Mouse (Mus musculus) CH12.LX (cell line): ENCODE measurements at regions not wholly inside any gene's neighbourhood (a gene's known extent, or its start where the extent isn't known, plus 50 kb on each side); places are given as distances from the start of the nearest gene placed in this dataset.

ENCODE experiments used
- DNase-seq: peaks from one replicate; pipeline ENCODE4 v3.0.0-alpha.2; 2013; ENCODE audit errors: extremely low read depth
- H3K27ac ChIP-seq: 2 replicates; pipeline ENCODE4 v1.5.1; 2012; ENCODE audit warnings: low read depth, mild to moderate bottlenecking, control low read depth, moderate library complexity; ENCODE audit not compliant: insufficient read depth
- H3K27me3 ChIP-seq: replicated peaks from 2 replicates; pipeline ENCODE3; 2012; ENCODE audit warnings: inconsistent platforms
- H3K36me3 ChIP-seq, 2 experiments: replicated peaks in 1 of 2; 2 replicates each; pipeline versions ENCODE3 to v1.6.1; 2012; ENCODE audit warnings: inconsistent platforms in 1 of 2, low read length in 1 of 2, mild to moderate bottlenecking in 1 of 2, mixed read lengths in 1 of 2, moderate library complexity in 1 of 2; ENCODE audit not compliant: control insufficient read depth in 1 of 2, insufficient read depth in 1 of 2
- H3K4me1 ChIP-seq, 2 experiments: 2 replicates each; pipeline ENCODE4 v1.6.1; 2012; ENCODE audit warnings: inconsistent platforms in 1 of 2, moderate library complexity in 1 of 2; ENCODE audit not compliant: insufficient read depth in 2 of 2, control insufficient read depth in 1 of 2
- H3K4me2 ChIP-seq: 2 replicates; pipeline ENCODE4 v1.6.1; 2012; ENCODE audit warnings: low read depth, mild to moderate bottlenecking, control low read depth; ENCODE audit not compliant: poor library complexity, insufficient read depth, severe bottlenecking
- H3K4me3 ChIP-seq, 3 experiments: fragments of 150-350 bp in 1 of 3; sonication (generic) in 1 of 3; replicated peaks in 1 of 3; 2 replicates each; pipeline versions ENCODE3 to v1.5.1; 2011 to 2012; ENCODE audit warnings: low read depth in 2 of 3, low read length in 2 of 3, mild to moderate bottlenecking in 2 of 3, moderate library complexity in 2 of 3, control low read depth in 1 of 3, improper control_type of control experiment in 1 of 3, inconsistent platforms in 1 of 3, mixed read lengths in 1 of 3; ENCODE audit not compliant: poor library complexity in 1 of 3
- H3K79me2 ChIP-seq: replicated peaks from 2 replicates; pipeline ENCODE4 v1.6.1; 2012; ENCODE audit warnings: mild to moderate bottlenecking, moderate library complexity; ENCODE audit not compliant: control insufficient read depth, poor library complexity, insufficient read depth, severe bottlenecking; ENCODE audit errors: extremely low read depth
- H3K9ac ChIP-seq: 2 replicates; pipeline ENCODE4 v1.6.1; 2012; ENCODE audit warnings: low read depth, mild to moderate bottlenecking, control low read depth, moderate library complexity; ENCODE audit not compliant: insufficient read depth
- H3K9me3 ChIP-seq: replicated peaks from 2 replicates; pipeline ENCODE3; 2012; ENCODE audit warnings: low read length, inconsistent platforms, mixed read lengths
- CTCF ChIP-seq, 2 experiments: IDR thresholded peaks in 1 of 2; conservative IDR thresholded peaks in 1 of 2; 2 replicates each; pipeline ENCODE4 v1.5.1; 2011 to 2012; ENCODE audit warnings: low read depth in 2 of 2, low read length in 2 of 2, improper control_type of control experiment in 1 of 2, inconsistent platforms in 1 of 2, mild to moderate bottlenecking in 1 of 2, moderate library complexity in 1 of 2
- E2F4 ChIP-seq: IDR thresholded peaks from 2 replicates; pipeline ENCODE4 v1.6.1; 2011; ENCODE audit warnings: low read depth, low read length, improper control_type of control experiment; ENCODE audit not compliant: insufficient replicate concordance
- ELF1 ChIP-seq: IDR thresholded peaks from 2 replicates; pipeline ENCODE4 v1.6.1; 2014; ENCODE audit warnings: low read depth, mild to moderate bottlenecking, inconsistent platforms, low read length, improper control_type of control experiment
- EP300 ChIP-seq: IDR thresholded peaks from 2 replicates; pipeline ENCODE4 v1.6.1; 2011; ENCODE audit warnings: low read length, improper control_type of control experiment
- ETS1 ChIP-seq: conservative IDR thresholded peaks from 2 replicates; pipeline ENCODE4 v1.6.1; 2012; ENCODE audit warnings: low read depth, mild to moderate bottlenecking, inconsistent platforms, low read length, improper control_type of control experiment, moderate library complexity
- GABPA ChIP-seq: IDR thresholded peaks from 2 replicates; pipeline ENCODE4 v1.6.1; 2012; ENCODE audit warnings: low read depth, low read length, improper control_type of control experiment, inconsistent platforms; ENCODE audit not compliant: insufficient replicate concordance
- HCFC1 ChIP-seq: IDR thresholded peaks from 2 replicates; pipeline ENCODE4 v1.6.1; 2012; ENCODE audit warnings: low read depth, mild to moderate bottlenecking, inconsistent platforms, low read length, improper control_type of control experiment
- IRF4 ChIP-seq: IDR thresholded peaks from 2 replicates; pipeline ENCODE4 v1.6.1; 2014; ENCODE audit warnings: low read depth, mild to moderate bottlenecking, inconsistent platforms, low read length, improper control_type of control experiment
- JUN ChIP-seq: IDR thresholded peaks from 2 replicates; pipeline ENCODE4 v1.6.1; 2011; ENCODE audit warnings: low read depth, mild to moderate bottlenecking, low read length, improper control_type of control experiment, moderate library complexity; ENCODE audit not compliant: insufficient read depth
- MAX ChIP-seq: IDR thresholded peaks from 2 replicates; pipeline ENCODE4 v1.6.1; 2011; ENCODE audit warnings: low read length, improper control_type of control experiment
- MAZ ChIP-seq: IDR thresholded peaks from 2 replicates; pipeline ENCODE4 v1.6.1; 2012; ENCODE audit warnings: low read depth, mild to moderate bottlenecking, inconsistent platforms, low read length, improper control_type of control experiment, moderate library complexity
- MXI1 ChIP-seq: IDR thresholded peaks from 2 replicates; pipeline ENCODE4 v1.6.1; 2011; ENCODE audit warnings: mild to moderate bottlenecking, low read depth, low read length, improper control_type of control experiment
- MYC ChIP-seq: IDR thresholded peaks from 2 replicates; pipeline ENCODE4 v1.6.1; 2011; ENCODE audit warnings: low read depth, mild to moderate bottlenecking, improper control_type of control experiment, low read length
- PAX5 ChIP-seq: IDR thresholded peaks from 2 replicates; pipeline ENCODE4 v1.6.1; 2012; ENCODE audit warnings: low read length, inconsistent platforms, mixed read lengths
- POLR2A ChIP-seq: IDR thresholded peaks from 2 replicates; pipeline ENCODE4 v1.6.1; 2011; ENCODE audit warnings: low read depth, mild to moderate bottlenecking, improper control_type of control experiment, low read length
- POLR2AphosphoS2 ChIP-seq: IDR thresholded peaks from 2 replicates; pipeline ENCODE4 v1.6.1; 2011; ENCODE audit warnings: low read depth, low read length, improper control_type of control experiment
- RCOR1 ChIP-seq: conservative IDR thresholded peaks from 2 replicates; pipeline ENCODE4 v1.6.1; 2012; ENCODE audit warnings: low read depth, mild to moderate bottlenecking, inconsistent platforms, low read length, improper control_type of control experiment
- SMC3 ChIP-seq: IDR thresholded peaks from 2 replicates; pipeline ENCODE4 v1.6.1; 2011; ENCODE audit warnings: low read depth, low read length, improper control_type of control experiment
- TBP ChIP-seq: conservative IDR thresholded peaks from 2 replicates; pipeline ENCODE4 v1.6.1; 2011; ENCODE audit warnings: low read depth, low read length, improper control_type of control experiment
- TCF12 ChIP-seq: IDR thresholded peaks from 2 replicates; pipeline ENCODE4 v1.6.1; 2014; ENCODE audit warnings: low read depth, mild to moderate bottlenecking, inconsistent platforms, low read length, improper control_type of control experiment
- USF1 ChIP-seq: IDR thresholded peaks from 2 replicates; pipeline ENCODE4 v1.6.1; 2014; ENCODE audit warnings: low read depth, mild to moderate bottlenecking, inconsistent platforms, low read length, improper control_type of control experiment
- ZKSCAN1 ChIP-seq: IDR thresholded peaks from 2 replicates; pipeline ENCODE4 v1.6.1; 2012; ENCODE audit warnings: low read depth, inconsistent platforms, low read length, improper control_type of control experiment, borderline replicate concordance
- ZMIZ1 ChIP-seq: IDR thresholded peaks from 2 replicates; pipeline ENCODE4 v1.6.1; 2012; ENCODE audit warnings: low read depth, mild to moderate bottlenecking, inconsistent platforms, low read length, improper control_type of control experiment
- dilution Hi-C: fragments of 300-500 bp; cut with MboI; formaldehyde crosslinking; loops from 2 replicates; pipeline ENCODE4 v1.14.3; 2020; ENCODE audit warnings: low sequenced_read_pairs; ENCODE audit not compliant: extremely low pct_unique_long_range_greater_than_20kb, extremely low pct_ligation_motif_present
- in situ Hi-C: fragments of 300-500 bp; cut with MboI; formaldehyde crosslinking; loops from 3 replicates; pipeline ENCODE4 v1.14.3; 2019; ENCODE audit warnings: low sequenced_read_pairs, low pct_ligation_motif_present, low pct_unique_long_range_greater_than_20kb, mixed read lengths

- in situ Hi-C loops = no loop called here
- no peak overlapping the region for H3K27ac ChIP-seq
- H3K4me1 ChIP-seq = no peaks in the 10 kb centered on the region
- H3K4me3 ChIP-seq = no peak overlapping the region
- no peaks in the 10 kb centered on the region for H3K27me3 ChIP-seq
- DNase-seq = no peak
- no peaks in the 10 kb centered on the region for H3K36me3 ChIP-seq
- H3K9me3 ChIP-seq = no peaks in the 10 kb centered on the region
- H3K79me2 ChIP-seq = no peaks in the 10 kb centered on the region
- no peak overlapping the region for H3K4me2 ChIP-seq
- dilution Hi-C loops = no loop called here
- no peak overlapping the region for H3K9ac ChIP-seq
- TF ChIP-seq POLR2AphosphoS2 (no peak), CTCF (conservative IDR thresholded peaks at IDR 0.05 in 1 of 2, IDR thresholded peaks at IDR 0.05 in 1 of 2; ENCODE audit: low read depth in 2 of 2, low read length in 2 of 2) (no peak), TCF12 (no peak), GABPA (no peak), USF1 (no peak), ZKSCAN1 (no peak), TBP (no peak), IRF4 (no peak), E2F4 (no peak), ELF1 (no peak), MAX (no peak), JUN (no peak), POLR2A (no peak), EP300 (no peak), PAX5 (no peak), MXI1 (no peak), HCFC1 (no peak)
These were observed 163.2 kb upstream of the Gulp1 start for GRCm38 (mm10) chr1:44388091-44388490.

- Histone ChIP-seq H3K36me3 (no peaks in the 10 kb centered on the region), H3K9ac (no peak overlapping the region), H3K4me1 (no peaks in the 10 kb centered on the region), H3K79me2 (no peaks in the 10 kb centered on the region), H3K4me2 (no peak overlapping the region), H3K27ac (no peak overlapping the region), H3K27me3 (no peaks in the 10 kb centered on the region), H3K9me3 (no peaks in the 10 kb centered on the region), H3K4me3 (no peak overlapping the region)
- DNase-seq = no peak
- dilution Hi-C loops (no loop called here), in situ Hi-C loops (no loop called here)
- TF ChIP-seq HCFC1 (no peak), ZMIZ1 (no peak), EP300 (no peak), SMC3 (no peak), RCOR1 (no peak), ETS1 (no peak), TCF12 (no peak), POLR2A (no peak), MAX (no peak), ELF1 (no peak), MAZ (no peak), MYC (no peak)
These were observed 159.2 kb upstream of the Gulp1 start for GRCm38 (mm10) chr1:44392141-44392540.
